Mouse (Mus musculus) gonadal fat pad, adult 2 months (tissue): ENCODE data around the gene Rplp2. TPM values are rescaled to one million over a fixed set of nuclear protein-coding genes. Genes with fewer than 3 reads are reported as not detected.
"Not testable (repeated sequence)": the region's sequence is repeated elsewhere in the genome, so short reads cannot be mapped to it uniquely, and the experiment has no call there.

Source experiments
- DNase-seq: peaks from one replicate; pipeline ENCODE4 v3.0.0-alpha.2; 2012; ENCODE audit warnings: low read depth
- polyA plus RNA-seq: library from polyadenylated mRNA; depleted of rRNA; stranded (reverse); fragments of >200 nt; gene quantifications from 2 replicates; pipeline ENCODE4 v1.2.3, GENCODE M21; 2012; rRNA removed

The Rplp2 gene
- polyA plus RNA-seq = 599 and 692 TPM in 2 replicates

GRCm38 (mm10) chr7:141447110-141447991 is at the start of gene Rplp2:
TSS of gene Rplp2 (plus strand) at chr7:141447370.
- DNase-seq = no peak

GRCm38 (mm10) chr7:141403305-141403704 is 43.9 kb upstream of the Rplp2 start:
- no peak for DNase-seq

GRCm38 (mm10) chr7:141405466-141405865 is 41.7 kb upstream of the Rplp2 start:
- DNase-seq = no peak

- DNase-seq = not testable (repeated sequence)
These were observed 39.5 kb upstream of the Rplp2 start for GRCm38 (mm10) chr7:141407670-141408069.

- no peak for DNase-seq
These were observed 38.3 kb upstream of the Rplp2 start for GRCm38 (mm10) chr7:141408833-141409232.

GRCm38 (mm10) chr7:141410631-141411030 is 36.5 kb upstream of the Rplp2 start:
- no peak for DNase-seq

- DNase-seq = no peak
These were observed 35.5 kb upstream of the Rplp2 start for GRCm38 (mm10) chr7:141411667-141412066.

- DNase-seq = no peak
These were observed 33.8 kb upstream of the Rplp2 start for GRCm38 (mm10) chr7:141413331-141413730.

GRCm38 (mm10) chr7:141413809-141414584 is 33.2 kb upstream of the Rplp2 start, which contains the start of gene Gatd1:
TSS of gene Gatd1 (minus strand) at chr7:141414136.
- DNase-seq = no peak

- no peak for DNase-seq
These were observed 30.9 kb upstream of the Rplp2 start for GRCm38 (mm10) chr7:141416144-141416841.

- no peak for DNase-seq
These were observed 29.2 kb upstream of the Rplp2 start for GRCm38 (mm10) chr7:141417731-141418681.

- DNase-seq = no peak
These were observed 28.2 kb upstream of the Rplp2 start for GRCm38 (mm10) chr7:141418970-141419369.

GRCm38 (mm10) chr7:141420030-141420702 is 27.0 kb upstream of the Rplp2 start:
- DNase-seq = no peak

- DNase-seq = no peak
These were observed 23.4 kb upstream of the Rplp2 start for GRCm38 (mm10) chr7:141423811-141424210.

GRCm38 (mm10) chr7:141426948-141427730 is 20.0 kb upstream of the Rplp2 start:
- DNase-seq = no peak

GRCm38 (mm10) chr7:141428701-141429100 is 18.5 kb upstream of the Rplp2 start:
- DNase-seq = no peak

- DNase-seq = no peak
These were observed 17.9 kb upstream of the Rplp2 start, which contains the start of gene Cend1 for GRCm38 (mm10) chr7:141429310-141429709. TSS of gene Cend1 (minus strand) at chr7:141429491.

GRCm38 (mm10) chr7:141429840-141430584 is 17.2 kb upstream of the Rplp2 start:
- no peak for DNase-seq
